Mouse (Mus musculus) heart, embryonic 14.5 days (tissue): ENCODE data around the gene Mup3. TPM values are rescaled to one million over a fixed set of nuclear protein-coding genes. Genes with fewer than 3 reads are reported as not detected.

ENCODE experiments used
- polyA plus RNA-seq: library from polyadenylated mRNA; unstranded; fragments of >200 nt; fragmentation: Nextera tagmentation; extraction: Ambion mirVana; gene quantifications from 2 replicates; pipeline ENCODE4 v1.2.1, GENCODE M21; 2014

Gene Mup3
- polyA plus RNA-seq, 1 experiment from 2014 or later = not detected

Other genes starting within 250 kb of the Mup3 start
- gene Mup20, start 33.2 kb downstream of the Mup3 start, polyA plus RNA-seq = not detected in 2 replicates
- not detected in 2 replicates for gene Mup21, start 63.5 kb upstream of the Mup3 start, polyA plus RNA-seq
- 7.3 and 8.7 TPM in 2 replicates for gene Zfp37, start 143.7 kb upstream of the Mup3 start, polyA plus RNA-seq
- 20.7 and 23.0 TPM in 2 replicates for gene Slc31a2, start 175.2 kb upstream of the Mup3 start, polyA plus RNA-seq